Mouse (Mus musculus) ES-Bruce4 (cell line): ENCODE data around the gene A030005K14Rik.

Experiments used
- CTCF ChIP-seq: IDR thresholded peaks from one replicate; pipeline ENCODE4 v1.8.1; 2011; ENCODE audit warnings: low read depth, low read length
- POLR2A ChIP-seq: IDR thresholded peaks from one replicate; pipeline ENCODE4 v1.8.1; 2011; ENCODE audit warnings: low read length; ENCODE audit not compliant: insufficient read depth

DNA sequence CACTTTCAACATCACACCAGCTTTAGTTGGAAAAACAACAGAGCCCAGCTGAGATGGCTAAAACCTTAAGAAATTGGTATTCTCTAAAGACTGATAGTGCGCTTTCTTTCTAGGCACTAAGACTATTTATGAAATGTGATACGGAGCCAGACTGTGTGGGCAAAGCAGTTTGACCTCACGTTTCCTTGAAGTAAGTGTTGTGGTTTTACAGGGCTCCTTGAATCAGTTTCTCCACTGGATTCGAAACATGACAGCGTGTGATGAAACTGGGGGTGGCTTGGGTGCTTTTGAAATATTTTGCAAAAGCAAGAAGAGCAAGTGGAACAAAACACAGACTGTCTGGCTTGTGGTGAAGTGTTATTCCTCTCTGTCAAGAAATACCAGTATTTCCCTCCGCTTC, 17.8 kb upstream of the A030005K14Rik start:
- no peak for TF ChIP-seq POLR2A
- no peak for TF ChIP-seq CTCF
